Mouse (Mus musculus) midbrain, embryonic 16.5 days (tissue): ENCODE measurements around the gene Ccdc88b. TPM values are rescaled to one million over a fixed set of nuclear protein-coding genes. Genes with fewer than 3 reads are reported as not detected.
A peak's percentile ranks its signal among the peaks of the same experiment; 100 is the strongest.

Source experiments
- ATAC-seq: fragments of 200-750 bp; cut with Nextera tagmentation; 2 replicates; pipeline ENCODE4 v1.8.0; 2017; ENCODE audit warnings: moderate TSS enrichment
- H3K27ac ChIP-seq: fragments of 300-500 bp; sonication (generic); 2 replicates; pipeline ENCODE4 v1.5.1; 2014; ENCODE audit warnings: mild to moderate bottlenecking, low read length, mixed read lengths
- H3K27me3 ChIP-seq: fragments of 300-500 bp; sonication (generic); 2 replicates; pipeline ENCODE4 v1.6.1; 2014; ENCODE audit warnings: low read depth, low read length, mixed read lengths; ENCODE audit not compliant: control insufficient read depth, insufficient read depth
- H3K36me3 ChIP-seq: fragments of 300-500 bp; sonication (generic); 2 replicates; pipeline ENCODE4 v1.6.1; 2014; ENCODE audit warnings: mild to moderate bottlenecking, low read length, moderate library complexity, mixed read lengths; ENCODE audit not compliant: control insufficient read depth, insufficient read depth
- H3K4me1 ChIP-seq: fragments of 300-500 bp; sonication (generic); 2 replicates; pipeline ENCODE4 v1.6.1; 2014; ENCODE audit warnings: mild to moderate bottlenecking, low read length, mixed read lengths; ENCODE audit not compliant: control insufficient read depth, insufficient read depth
- H3K4me2 ChIP-seq: fragments of 300-500 bp; sonication (generic); 2 replicates; pipeline ENCODE4 v1.6.1; 2014; ENCODE audit warnings: mild to moderate bottlenecking, low read length, mixed read lengths
- H3K4me3 ChIP-seq: fragments of 300-500 bp; sonication (generic); 2 replicates; pipeline ENCODE4 v1.5.1; 2014; ENCODE audit warnings: low read depth, mild to moderate bottlenecking, low read length, moderate library complexity, mixed read lengths
- H3K9ac ChIP-seq: fragments of 300-500 bp; sonication (generic); 2 replicates; pipeline ENCODE4 v1.6.1; 2014; ENCODE audit warnings: low read depth, low read length, mixed read lengths
- H3K9me3 ChIP-seq: fragments of 300-500 bp; sonication (generic); replicated peaks from 2 replicates; pipeline ENCODE4 v1.6.1; 2014; ENCODE audit warnings: mild to moderate bottlenecking, low read length, mixed read lengths; ENCODE audit not compliant: control insufficient read depth, poor library complexity, severe bottlenecking
- whole genome bisulfite sequencing: fragments of 180-500 bp; shearing (Covaris S2); extraction: QIAGEN DNeasy Blood & Tissue Kit; methylation state at CpG from one replicate; pipeline ENCODE4 v1.1.7; 2014; 5-methylcytosine and 5-hydroxymethylcytosine counted together
- polyA plus RNA-seq: library from polyadenylated mRNA; unstranded; fragments of >200 nt; fragmentation: Nextera tagmentation; extraction: Ambion mirVana; gene quantifications from 2 replicates; pipeline ENCODE4 v1.2.1, GENCODE M21; 2015

The Ccdc88b gene
- polyA plus RNA-seq, 1 experiment from 2014 or later: 0.55 TPM

DNA sequence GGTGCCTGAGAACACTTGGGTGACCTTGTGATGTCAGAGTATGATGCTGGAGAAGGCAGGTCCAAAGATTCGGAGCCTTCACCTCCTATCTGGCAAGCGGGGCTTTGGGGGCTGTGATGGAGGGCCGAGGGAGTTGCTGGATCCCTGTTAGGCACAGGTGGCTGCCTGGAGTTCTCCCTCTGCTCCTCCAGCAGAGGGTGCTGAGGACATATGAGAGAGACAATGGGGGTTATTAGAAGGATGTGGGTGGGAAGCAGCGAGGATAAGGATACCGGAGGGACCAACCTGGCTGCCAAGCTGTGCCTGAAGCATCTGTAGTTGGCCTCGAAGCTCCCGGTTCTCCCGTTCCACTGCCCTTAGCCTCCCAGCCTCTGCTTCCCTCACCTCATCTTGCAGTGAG, 4.1 kb downstream of the Ccdc88b start:
- 79% methylated on average over 8 of the region's 8 CpGs for WGBS
- H3K4me2 ChIP-seq: no peak overlapping the region
- no peak for ATAC-seq

DNA sequence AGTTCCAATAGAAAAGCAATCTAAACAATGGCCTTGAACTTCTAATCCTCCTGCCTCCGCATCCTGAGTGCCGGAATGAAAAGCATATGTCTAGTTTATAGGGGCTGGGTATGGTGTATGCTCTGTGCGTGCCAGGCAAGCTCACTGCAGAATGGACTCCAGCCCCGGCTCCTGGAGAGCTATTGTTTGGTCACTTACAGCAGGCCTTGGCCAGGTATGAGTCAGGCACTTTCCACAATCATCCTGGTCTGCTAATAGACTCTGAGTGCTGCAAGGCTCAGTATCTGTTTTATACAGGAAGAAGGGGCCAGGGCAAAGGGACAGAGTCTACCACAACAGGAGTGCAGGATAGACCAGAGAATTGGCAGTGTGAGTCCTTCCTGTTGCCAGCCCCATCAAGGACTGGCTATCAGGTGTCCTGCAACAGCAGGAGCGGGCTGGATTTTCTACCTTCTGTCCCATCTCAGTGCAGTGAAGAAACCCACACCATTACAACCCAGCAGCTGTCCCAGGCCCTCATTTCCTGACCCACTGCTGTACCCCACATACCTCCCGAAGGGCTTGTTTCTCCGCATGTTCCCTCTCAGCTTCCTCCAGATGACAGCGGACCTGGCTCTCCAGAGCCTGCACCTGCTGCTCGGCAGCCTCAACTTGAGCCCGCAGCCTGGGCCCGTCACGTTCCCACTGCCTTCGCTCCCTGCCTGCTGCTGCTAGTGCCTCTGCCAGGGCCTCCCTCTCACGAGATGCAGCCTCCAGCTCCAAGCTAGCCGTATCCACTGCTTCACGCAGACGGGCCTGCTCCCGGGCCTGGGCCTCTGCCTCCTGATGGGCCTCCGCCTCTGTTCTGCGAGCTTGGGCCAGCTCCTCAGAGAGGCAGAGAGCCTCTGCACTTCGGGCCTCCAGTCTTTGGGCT, 5.4 kb downstream of the Ccdc88b start:
- Histone ChIP-seq H3K27me3 (peaks cover 23% of the 10 kb centered on the region), H3K4me2 (no peak overlapping the region), H3K4me1 (peaks cover 15% of the 10 kb centered on the region), H3K9me3 (no peaks in the 10 kb centered on the region), H3K9ac (peak overlapping the region; percentile 23; the same call in 1 of the 2 replicates), H3K27ac (no peak overlapping the region), H3K4me3 (no peak overlapping the region), H3K36me3 (no peaks in the 10 kb centered on the region)
- ATAC-seq: no peak
- WGBS: 83% methylated on average over 21 of the region's 21 CpGs

More for the DNA sequence above, 4.1 kb downstream of the Ccdc88b start:
- H3K9ac ChIP-seq: no peak overlapping the region
- no peak overlapping the region for H3K27ac ChIP-seq
- H3K36me3 ChIP-seq: no peaks in the 10 kb centered on the region
- H3K27me3 ChIP-seq: peaks cover 12% of the 10 kb centered on the region
- H3K4me1 ChIP-seq: peaks cover 9% of the 10 kb centered on the region
- H3K9me3 ChIP-seq: no peaks in the 10 kb centered on the region
- H3K4me3 ChIP-seq: no peak overlapping the region

DNA sequence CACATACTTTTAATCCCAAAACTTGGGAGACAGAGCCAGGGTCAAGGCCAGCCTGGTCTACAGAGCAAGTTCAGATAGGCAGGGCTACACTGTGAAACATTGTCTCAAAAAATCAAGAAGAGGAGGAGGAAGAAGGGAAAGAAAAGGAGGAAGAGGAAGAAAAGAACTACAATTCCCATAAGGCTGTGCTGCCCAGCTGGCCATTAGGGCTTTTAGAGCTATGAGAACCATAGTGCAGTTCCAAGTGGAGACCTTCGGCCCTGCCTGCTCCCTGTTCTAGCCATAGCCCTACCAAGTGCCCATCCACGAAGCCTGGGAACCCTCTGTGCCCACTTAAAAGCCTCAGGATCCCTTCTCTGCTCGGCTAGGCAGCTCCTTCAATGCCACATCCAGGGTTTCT, 6.5 kb downstream of the Ccdc88b start:
- Histone ChIP-seq H3K9me3 (no peaks in the 10 kb centered on the region), H3K4me3 (no peak overlapping the region), H3K36me3 (no peaks in the 10 kb centered on the region), H3K27me3 (peaks cover 35% of the 10 kb centered on the region), H3K4me1 (peaks cover 15% of the 10 kb centered on the region), H3K9ac (no peak overlapping the region), H3K4me2 (no peak overlapping the region), H3K27ac (no peak overlapping the region)
- 71% methylated on average over 3 of the region's 3 CpGs for WGBS
- ATAC-seq: no peak

DNA sequence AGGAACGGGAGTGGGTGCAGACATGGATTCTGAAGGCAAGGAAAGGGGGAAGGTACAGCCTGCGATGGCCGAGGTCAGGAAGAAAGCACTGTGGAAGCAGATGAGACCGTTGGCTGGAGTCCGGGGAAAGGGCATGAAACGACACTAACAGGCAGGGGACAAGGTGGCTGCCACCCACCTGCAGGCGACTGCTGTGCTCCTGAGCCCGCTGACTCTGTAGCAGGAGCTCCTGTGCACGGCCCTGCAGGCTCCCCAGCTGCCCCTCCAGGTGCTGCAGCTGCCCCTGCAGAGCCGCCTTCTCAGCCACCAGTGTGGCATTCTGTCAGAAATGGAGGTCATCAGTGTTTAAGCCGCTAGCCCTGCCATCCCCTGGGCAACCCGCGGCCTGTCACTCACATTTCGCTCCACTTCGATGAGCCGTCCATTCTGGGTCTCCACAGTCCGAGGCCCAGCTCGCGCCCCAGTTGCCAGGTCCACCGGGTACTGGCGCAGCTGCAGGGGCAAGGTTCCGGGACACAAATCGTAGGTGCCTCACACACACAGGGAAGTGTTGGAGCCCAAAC, 8.4 kb downstream of the Ccdc88b start:
- H3K27me3 ChIP-seq: peaks cover 35% of the 10 kb centered on the region
- no peak overlapping the region for H3K4me3 ChIP-seq
- ATAC-seq: no peak
- H3K27ac ChIP-seq: no peak overlapping the region
- no peaks in the 10 kb centered on the region for H3K36me3 ChIP-seq
- no peak overlapping the region for H3K4me2 ChIP-seq
- H3K9ac ChIP-seq: no peak overlapping the region
- H3K4me1 ChIP-seq: peaks cover 6% of the 10 kb centered on the region
- no peaks in the 10 kb centered on the region for H3K9me3 ChIP-seq
- WGBS: 64% methylated on average over 23 of the region's 23 CpGs

DNA sequence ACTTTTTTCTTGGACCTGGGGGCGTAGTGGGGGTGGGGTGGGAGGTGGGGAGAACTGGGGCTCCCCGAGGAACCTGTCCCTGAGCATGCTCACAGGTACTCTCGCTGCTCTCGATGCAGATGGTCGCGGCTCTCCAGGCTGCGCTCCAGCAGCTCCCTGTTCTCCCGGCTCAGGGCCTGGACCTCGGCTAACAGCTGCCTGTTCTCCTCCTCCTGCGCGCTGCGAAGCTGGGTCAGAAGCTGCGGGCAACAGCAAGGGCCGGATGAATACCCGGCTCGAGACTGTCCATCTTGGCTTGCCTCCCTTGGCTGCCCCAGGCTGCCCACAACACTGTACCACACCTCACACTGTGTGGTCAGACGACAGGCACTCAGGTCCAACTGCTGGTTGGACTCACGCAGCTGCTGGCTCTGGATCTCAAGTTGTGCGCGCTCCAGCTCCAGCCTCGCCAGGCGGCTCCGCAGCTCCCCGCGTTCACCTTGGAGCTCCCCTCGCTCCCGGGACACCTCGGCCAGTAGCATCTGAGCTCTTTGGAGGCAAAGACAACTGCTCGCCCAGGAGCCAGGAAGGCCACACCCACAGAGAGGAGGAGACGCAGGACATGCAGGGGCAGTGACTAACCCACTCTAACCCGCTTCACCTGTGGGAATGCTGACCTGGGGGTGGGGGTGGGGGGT, 10.0 kb downstream of the Ccdc88b start:
- Histone ChIP-seq H3K36me3 (no peaks in the 10 kb centered on the region), H3K4me3 (peak overlapping the region; percentile 15; the same call in 1 of the 2 replicates), H3K4me2 (peak overlapping the region; percentile 46), H3K4me1 (peaks cover 6% of the 10 kb centered on the region), H3K9ac (peak overlapping the region; percentile 45), H3K9me3 (no peaks in the 10 kb centered on the region), H3K27ac (no peak overlapping the region), H3K27me3 (peaks cover 37% of the 10 kb centered on the region)
- no peak for ATAC-seq
- 2% methylated on average over 31 of the region's 31 CpGs for WGBS

DNA sequence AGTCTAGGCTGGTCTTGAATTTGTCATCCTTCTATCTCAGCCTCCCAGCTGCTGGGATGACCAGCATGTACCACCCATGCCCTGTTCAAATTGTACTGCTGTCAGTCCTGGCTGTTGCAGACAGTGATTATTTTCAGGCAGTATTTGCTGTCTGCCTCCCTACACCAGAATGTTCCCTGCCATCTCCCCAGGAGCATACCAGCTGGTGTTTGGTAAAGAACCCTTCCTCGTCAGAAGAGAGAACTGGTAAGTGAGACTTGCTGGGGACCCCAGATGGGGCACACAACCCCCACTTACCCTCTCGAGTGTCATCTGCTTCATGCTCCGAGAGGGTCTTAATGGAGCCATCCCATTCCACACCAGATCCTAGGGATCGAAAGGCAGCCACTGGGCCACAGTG, 12.0 kb downstream of the Ccdc88b start:
- no peak overlapping the region for H3K27ac ChIP-seq
- peaks cover 44% of the 10 kb centered on the region for H3K27me3 ChIP-seq
- H3K9me3 ChIP-seq: no peaks in the 10 kb centered on the region
- H3K9ac ChIP-seq: no peak overlapping the region
- peaks cover 6% of the 10 kb centered on the region for H3K4me1 ChIP-seq
- no peak for ATAC-seq
- H3K4me2 ChIP-seq: no peak overlapping the region
- no peaks in the 10 kb centered on the region for H3K36me3 ChIP-seq
- WGBS: 81% methylated on average over 4 of the region's 4 CpGs
- no peak overlapping the region for H3K4me3 ChIP-seq

DNA sequence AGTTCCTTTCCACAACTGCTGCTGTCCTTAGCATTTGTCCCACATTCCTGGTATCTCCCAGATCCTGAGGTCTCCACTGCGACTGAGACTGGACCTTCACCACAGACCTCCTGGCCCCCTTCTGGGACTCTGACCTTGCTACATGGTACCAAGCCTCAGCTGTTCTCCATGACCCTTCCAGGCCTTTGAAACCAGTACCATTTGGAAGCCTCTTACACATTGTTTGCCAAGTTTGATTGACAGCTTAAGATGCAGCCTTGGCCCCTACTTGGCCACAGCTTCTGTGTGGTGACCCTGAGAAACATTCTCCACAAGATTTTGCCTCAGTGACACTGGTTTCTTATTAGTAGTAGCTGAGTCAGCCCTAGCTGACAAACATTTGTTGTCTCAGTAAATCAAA, 15.7 kb downstream of the Ccdc88b start:
- Histone ChIP-seq H3K4me3 (no peak overlapping the region), H3K27ac (no peak overlapping the region), H3K9ac (no peak overlapping the region), H3K27me3 (peaks cover 27% of the 10 kb centered on the region), H3K4me2 (no peak overlapping the region), H3K36me3 (no peaks in the 10 kb centered on the region), H3K9me3 (no peaks in the 10 kb centered on the region), H3K4me1 (peaks cover 11% of the 10 kb centered on the region)
- ATAC-seq: no peak
- WGBS: 70% methylated on average over 1 of the region's 1 CpGs

DNA sequence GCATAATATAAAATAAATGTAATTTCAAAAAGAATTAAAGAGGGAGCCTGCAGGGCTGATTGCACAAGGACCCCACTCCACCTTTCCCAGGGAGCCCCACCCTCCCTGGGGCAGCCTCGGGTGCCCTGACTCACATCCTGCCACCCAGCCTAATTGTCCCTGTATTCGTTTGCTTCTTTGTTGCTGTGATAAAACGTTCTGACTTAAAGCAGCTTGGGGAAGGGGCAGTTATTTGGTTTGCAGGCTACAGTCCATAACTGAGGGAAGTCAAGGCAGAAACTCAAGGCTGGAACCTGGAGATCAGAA, 16.8 kb downstream of the Ccdc88b start:
- H3K27me3 ChIP-seq: peaks cover 19% of the 10 kb centered on the region
- no peaks in the 10 kb centered on the region for H3K36me3 ChIP-seq
- no peak overlapping the region for H3K4me3 ChIP-seq
- no peak overlapping the region for H3K27ac ChIP-seq
- H3K4me1 ChIP-seq: peaks cover 11% of the 10 kb centered on the region
- H3K9ac ChIP-seq: no peak overlapping the region
- H3K4me2 ChIP-seq: peak overlapping the region; percentile 96
- H3K9me3 ChIP-seq: no peaks in the 10 kb centered on the region
- ATAC-seq: no peak
- WGBS: 28% methylated on average over 3 of the region's 3 CpGs
